Mouse (Mus musculus): Measurements from ENCODE around the gene Elmo1.

The Elmo1 gene

GRCm38 (mm10) chr13:20378869-20379268 is 288.5 kb downstream of the Elmo1 start:
- no peak for DNase-seq (ENCODE audit: low spot score in 2 of 2)

GRCm38 (mm10) chr13:20383875-20384274 is 293.5 kb downstream of the Elmo1 start:
- DNase-seq (ENCODE audit: low spot score in 2 of 2) = no peak

- no peak for DNase-seq (ENCODE audit: low spot score in 2 of 2)
Observed at GRCm38 (mm10) chr13:20384846-20385245, 294.4 kb downstream of the Elmo1 start.

GRCm38 (mm10) chr13:20385423-20385822 is 295.0 kb downstream of the Elmo1 start:
- DNase-seq (ENCODE audit: low spot score in 2 of 2) = no peak

- DNase-seq (ENCODE audit: low spot score in 2 of 2) = peak in 1 of 2 experiments; percentile 36
Observed at GRCm38 (mm10) chr13:20386462-20387141, 296.2 kb downstream of the Elmo1 start.

GRCm38 (mm10) chr13:20392824-20393598 is 302.6 kb downstream of the Elmo1 start:
- DNase-seq (ENCODE audit: low spot score in 2 of 2) = no peak

GRCm38 (mm10) chr13:20397744-20398143 is 307.3 kb downstream of the Elmo1 start:
- peak; percentile 19 to 49 for DNase-seq (ENCODE audit: low spot score in 2 of 2)

GRCm38 (mm10) chr13:20398311-20398710 is 307.9 kb downstream of the Elmo1 start:
- DNase-seq (ENCODE audit: low spot score in 2 of 2) = peak; percentile 27 to 28

- no peak for DNase-seq (ENCODE audit: low spot score in 2 of 2)
Observed at GRCm38 (mm10) chr13:20404530-20404929, 314.1 kb downstream of the Elmo1 start.

- DNase-seq (ENCODE audit: low spot score in 2 of 2) = no peak
Observed at GRCm38 (mm10) chr13:20406470-20407213, 316.2 kb downstream of the Elmo1 start.

GRCm38 (mm10) chr13:20410306-20411101 is 320.1 kb downstream of the Elmo1 start:
- no peak for DNase-seq (ENCODE audit: low spot score in 2 of 2)

- no peak for DNase-seq (ENCODE audit: low spot score in 2 of 2)
Observed at GRCm38 (mm10) chr13:20416691-20417660, 326.6 kb downstream of the Elmo1 start.

- DNase-seq (ENCODE audit: low spot score in 2 of 2) = peak; percentile 22 to 26
Observed at GRCm38 (mm10) chr13:20430998-20431397, 340.6 kb downstream of the Elmo1 start.

GRCm38 (mm10) chr13:20433221-20433858 is 342.9 kb downstream of the Elmo1 start:
- peak; percentile 44 to 48 for DNase-seq (ENCODE audit: low spot score in 2 of 2)

- DNase-seq (ENCODE audit: low spot score in 2 of 2) = no peak
Observed at GRCm38 (mm10) chr13:20434071-20434470, 343.7 kb downstream of the Elmo1 start.

- no peak for DNase-seq (ENCODE audit: low spot score in 2 of 2)
Observed at GRCm38 (mm10) chr13:20439488-20439887, 349.1 kb downstream of the Elmo1 start.

- DNase-seq (ENCODE audit: low spot score in 2 of 2) = no peak
Observed at GRCm38 (mm10) chr13:20450831-20451353, 360.5 kb downstream of the Elmo1 start.

GRCm38 (mm10) chr13:20454357-20454756 is 364.0 kb downstream of the Elmo1 start:
- no peak for DNase-seq (ENCODE audit: low spot score in 2 of 2)

- DNase-seq (ENCODE audit: low spot score in 2 of 2) = peak in 1 of 2 experiments; percentile 29
Observed at GRCm38 (mm10) chr13:20460096-20460495, 369.7 kb downstream of the Elmo1 start.

GRCm38 (mm10) chr13:20461616-20462015 is 371.2 kb downstream of the Elmo1 start:
- no peak for DNase-seq (ENCODE audit: low spot score in 2 of 2)
